Mouse (Mus musculus): ENCODE data around the gene Olfr1286. TPM values are rescaled to one million over a fixed set of nuclear protein-coding genes. Genes with fewer than 3 reads are reported as not detected.

Gene Olfr1286
- not detected in 2 replicates for polyA plus RNA-seq (2016; fragmentation: Nextera tagmentation; extraction: Ambion mirVana)

- no peak for ATAC-seq (ENCODE audit: insufficient number of reproducible peaks, low FRiP score)
- 63% methylated on average over 1 of the region's 1 CpGs for WGBS
These were observed at the start of gene Olfr1286 for GRCm38 (mm10) chr2:111422931-111423330. Gene Olfr1286 (minus strand): TSS chr2:111423115.

DNA sequence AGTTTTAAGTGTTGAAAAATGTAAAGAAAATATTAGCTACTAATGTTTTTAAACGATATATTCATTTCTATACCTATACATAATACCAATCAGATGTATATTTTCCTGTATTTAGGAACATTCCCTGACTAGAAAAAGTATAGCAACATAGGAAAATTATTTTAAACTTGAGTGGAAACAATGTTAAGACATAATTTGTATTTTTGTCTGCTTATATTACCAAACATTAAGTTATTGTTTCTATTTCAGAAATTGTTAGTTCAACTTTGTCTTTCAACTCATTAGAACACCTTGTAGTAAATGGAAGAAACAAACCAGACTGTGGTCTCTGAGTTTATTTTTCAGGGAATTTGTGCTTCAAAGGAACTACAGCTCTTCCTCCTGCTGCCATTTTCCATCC is 25.9 kb upstream of the Olfr1286 start, which contains the start of gene Olfr1287:
Gene Olfr1287, plus strand, starts transcription at position 301 of the 400 bp plus-strand sequence.
- Histone ChIP-seq H3K4me2 (no peak within 1 kb of the TSS), H3K27ac (ENCODE audit: poor library complexity, severe bottlenecking) (no peak within 1 kb of the TSS), H3K4me1 (replicated peaks) (no peaks in the 10 kb centered on the region), H3K9me3 (replicated peaks) (no peaks in the 10 kb centered on the region), H3K9ac (no peak within 1 kb of the TSS), H3K27me3 (replicated peaks) (no peaks in the 10 kb centered on the region), H3K36me3 (no peaks in the 10 kb centered on the region), H3K4me3 (no peak within 1 kb of the TSS)
- ATAC-seq (ENCODE audit: insufficient number of reproducible peaks, low FRiP score) = no peak
- 58% methylated on average over 1 of the region's 1 CpGs for WGBS

More at GRCm38 (mm10) chr2:111422931-111423330, at the start of gene Olfr1286:
- no peaks in the 10 kb centered on the region for H3K27me3 ChIP-seq (replicated peaks)
- no peak within 1 kb of the TSS for H3K4me3 ChIP-seq
- H3K9me3 ChIP-seq (replicated peaks) = no peaks in the 10 kb centered on the region; the same call in 1 of the 2 replicates
- H3K36me3 ChIP-seq = no peaks in the 10 kb centered on the region
- no peak within 1 kb of the TSS for H3K4me2 ChIP-seq
- no peak within 1 kb of the TSS for H3K27ac ChIP-seq (ENCODE audit: poor library complexity, severe bottlenecking)
- no peaks in the 10 kb centered on the region for H3K4me1 ChIP-seq (replicated peaks)
- H3K9ac ChIP-seq = no peak within 1 kb of the TSS

DNA sequence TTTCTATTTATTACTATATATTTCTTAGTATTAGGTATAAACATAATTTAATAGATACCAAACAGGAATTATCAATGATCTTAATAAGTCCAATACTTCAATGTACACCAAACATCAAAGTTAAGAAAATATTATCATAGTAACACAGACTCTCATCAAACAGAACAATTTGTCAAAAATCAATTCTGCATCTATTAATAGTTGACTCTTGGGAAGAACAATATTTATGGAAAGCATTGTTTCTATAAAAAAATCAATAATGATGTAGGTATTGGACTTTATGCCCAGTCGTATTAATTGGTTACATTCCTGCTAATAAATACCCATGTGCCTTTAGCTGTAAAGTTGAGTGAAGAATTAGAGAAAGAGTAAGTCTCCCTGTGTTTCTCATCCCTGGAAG is 47.7 kb downstream of the Olfr1286 start, which contains the start of gene Olfr1284:
Gene Olfr1284, plus strand, starts transcription at position 301 of the 400 bp plus-strand sequence.
- no peak within 1 kb of the TSS for H3K27ac ChIP-seq (ENCODE audit: poor library complexity, severe bottlenecking)
- H3K4me2 ChIP-seq = no peak within 1 kb of the TSS
- no peaks in the 10 kb centered on the region for H3K4me1 ChIP-seq (replicated peaks)
- no peaks in the 10 kb centered on the region for H3K9me3 ChIP-seq (replicated peaks)
- no peaks in the 10 kb centered on the region for H3K36me3 ChIP-seq
- no peak within 1 kb of the TSS for H3K9ac ChIP-seq
- WGBS = 84% methylated on average over 1 of the region's 1 CpGs
- ATAC-seq (ENCODE audit: insufficient number of reproducible peaks, low FRiP score) = no peak
- no peaks in the 10 kb centered on the region for H3K27me3 ChIP-seq (replicated peaks)
- H3K4me3 ChIP-seq = no peak within 1 kb of the TSS

Other genes starting within 250 kb of the Olfr1286 start
- not detected in 2 replicates for gene 4930430A15Rik, start 193.5 kb downstream of the Olfr1286 start, polyA plus RNA-seq (2016; fragmentation: Nextera tagmentation; extraction: Ambion mirVana)
- not detected in 2 replicates for gene Olfr1275, start 187.8 kb downstream of the Olfr1286 start, polyA plus RNA-seq (2016; fragmentation: Nextera tagmentation; extraction: Ambion mirVana)
- gene Olfr1276, start 168.6 kb downstream of the Olfr1286 start, polyA plus RNA-seq (2016; fragmentation: Nextera tagmentation; extraction: Ambion mirVana) = not detected in 2 replicates
- not detected in 2 replicates for gene Olfr1277, start 149.0 kb downstream of the Olfr1286 start, polyA plus RNA-seq (2016; fragmentation: Nextera tagmentation; extraction: Ambion mirVana)
- gene Olfr1278, start 133.0 kb downstream of the Olfr1286 start, polyA plus RNA-seq (2016; fragmentation: Nextera tagmentation; extraction: Ambion mirVana) = not detected in 2 replicates
- gene Olfr1279, start 122.5 kb downstream of the Olfr1286 start, polyA plus RNA-seq (2016; fragmentation: Nextera tagmentation; extraction: Ambion mirVana) = not detected in 2 replicates
- gene Olfr1280, start 109.1 kb downstream of the Olfr1286 start, polyA plus RNA-seq (2016; fragmentation: Nextera tagmentation; extraction: Ambion mirVana) = not detected in 2 replicates
- gene Olfr1281, start 96.6 kb downstream of the Olfr1286 start, polyA plus RNA-seq (2016; fragmentation: Nextera tagmentation; extraction: Ambion mirVana) = not detected in 2 replicates
- gene Olfr1282, start 87.0 kb downstream of the Olfr1286 start, polyA plus RNA-seq (2016; fragmentation: Nextera tagmentation; extraction: Ambion mirVana) = not detected in 2 replicates
- not detected in 2 replicates for gene Olfr1283, start 56.3 kb downstream of the Olfr1286 start, polyA plus RNA-seq (2016; fragmentation: Nextera tagmentation; extraction: Ambion mirVana)
- gene Olfr1284, start 47.6 kb downstream of the Olfr1286 start, polyA plus RNA-seq (2016; fragmentation: Nextera tagmentation; extraction: Ambion mirVana) = not detected in 2 replicates
- gene Olfr1287, start 26.0 kb upstream of the Olfr1286 start, polyA plus RNA-seq (2016; fragmentation: Nextera tagmentation; extraction: Ambion mirVana) = not detected in 2 replicates
- not detected in 2 replicates for gene Olfr1288, start 51.0 kb upstream of the Olfr1286 start, polyA plus RNA-seq (2016; fragmentation: Nextera tagmentation; extraction: Ambion mirVana)
- not detected in 2 replicates for gene Olfr1289, start 57.7 kb upstream of the Olfr1286 start, polyA plus RNA-seq (2016; fragmentation: Nextera tagmentation; extraction: Ambion mirVana)
- gene Olfr1290, start 70.7 kb upstream of the Olfr1286 start, polyA plus RNA-seq (2016; fragmentation: Nextera tagmentation; extraction: Ambion mirVana) = 0.09 and 0.33 TPM in 2 replicates
- gene Olfr1291-ps1, start 74.1 kb upstream of the Olfr1286 start, polyA plus RNA-seq (2016; fragmentation: Nextera tagmentation; extraction: Ambion mirVana) = not detected in 2 replicates
- not detected in 2 replicates for gene Olfr1293-ps, start 102.1 kb upstream of the Olfr1286 start, polyA plus RNA-seq (2016; fragmentation: Nextera tagmentation; extraction: Ambion mirVana)
- not detected in 2 replicates for gene Olfr1294, start 117.2 kb upstream of the Olfr1286 start, polyA plus RNA-seq (2016; fragmentation: Nextera tagmentation; extraction: Ambion mirVana)
- not detected in 2 replicates for gene Olfr1295, start 146.6 kb upstream of the Olfr1286 start, polyA plus RNA-seq (2016; fragmentation: Nextera tagmentation; extraction: Ambion mirVana)
- gene Olfr1297, start 203.4 kb upstream of the Olfr1286 start, polyA plus RNA-seq (2016; fragmentation: Nextera tagmentation; extraction: Ambion mirVana) = not detected in 2 replicates
- gene Olfr1298, start 226.1 kb upstream of the Olfr1286 start, polyA plus RNA-seq (2016; fragmentation: Nextera tagmentation; extraction: Ambion mirVana) = not detected in 2 replicates
- not detected in 2 replicates for gene Olfr1299, start 238.3 kb upstream of the Olfr1286 start, polyA plus RNA-seq (2016; fragmentation: Nextera tagmentation; extraction: Ambion mirVana)